Mouse (Mus musculus) limb, embryonic 14.5 days (tissue): ENCODE measurements around the gene Nme7. TPM values are rescaled to one million over a fixed set of nuclear protein-coding genes. Genes with fewer than 3 reads are reported as not detected.

Experiments
- ATAC-seq: fragments of 200-750 bp; cut with Nextera tagmentation; 2 replicates; pipeline ENCODE4 v1.8.0; 2017; ENCODE audit warnings: low read depth, moderate number of reproducible peaks, moderate TSS enrichment; ENCODE audit not compliant: low FRiP score
- DNase-seq: peaks from one replicate; pipeline ENCODE4 v3.0.0-alpha.2; 2015; ENCODE audit warnings: low spot score
- H3K27ac ChIP-seq: fragments of 300-500 bp; sonication (generic); replicated peaks from 2 replicates; pipeline ENCODE4 v1.5.1; 2014; ENCODE audit warnings: low read depth, mild to moderate bottlenecking, low read length, moderate library complexity, mixed read lengths
- H3K27me3 ChIP-seq: fragments of 300-500 bp; sonication (generic); 2 replicates; pipeline ENCODE4 v1.6.1; 2014; ENCODE audit warnings: low read length, mixed read lengths; ENCODE audit not compliant: control insufficient read depth, insufficient read depth
- H3K36me3 ChIP-seq: fragments of 300-500 bp; sonication (generic); 2 replicates; pipeline ENCODE4 v1.6.1; 2014; ENCODE audit warnings: mild to moderate bottlenecking, low read length, moderate library complexity, mixed read lengths; ENCODE audit not compliant: control insufficient read depth, insufficient read depth
- H3K4me1 ChIP-seq: fragments of 300-500 bp; sonication (generic); 2 replicates; pipeline ENCODE4 v1.6.1; 2014; ENCODE audit warnings: antibody characterized with exemption, low read length, mixed read lengths; ENCODE audit not compliant: control insufficient read depth, insufficient read depth
- H3K4me2 ChIP-seq: fragments of 300-500 bp; sonication (generic); replicated peaks from 2 replicates; pipeline ENCODE4 v1.6.1; 2014; ENCODE audit warnings: low read depth, mild to moderate bottlenecking, low read length, moderate library complexity; ENCODE audit not compliant: severe bottlenecking
- H3K4me3 ChIP-seq: fragments of 300-500 bp; sonication (generic); replicated peaks from 2 replicates; pipeline ENCODE4 v1.5.1; 2014; ENCODE audit warnings: low read length
- H3K9ac ChIP-seq: fragments of 300-500 bp; sonication (generic); 2 replicates; pipeline ENCODE4 v1.6.1; 2014; ENCODE audit warnings: mild to moderate bottlenecking, low read depth, low read length, moderate library complexity; ENCODE audit not compliant: severe bottlenecking
- H3K9me3 ChIP-seq: fragments of 300-500 bp; sonication (generic); 2 replicates; pipeline ENCODE4 v1.6.1; 2016; ENCODE audit warnings: low read length; ENCODE audit not compliant: control insufficient read depth
- POLR2A ChIP-seq: fragments of 200-500 bp; IDR thresholded peaks from 2 replicates; pipeline ENCODE4 v1.8.0; 2012; ENCODE audit warnings: inconsistent platforms, mild to moderate bottlenecking, moderate library complexity, borderline replicate concordance; ENCODE audit not compliant: insufficient read depth, insufficient read length; ENCODE audit errors: extremely low read depth
- WGBS: fragments of 180-500 bp; shearing (Covaris S2); extraction: QIAGEN DNeasy Blood & Tissue Kit; methylation state at CpG from one replicate; pipeline ENCODE4 v1.1.7; 2014; 5-methylcytosine and 5-hydroxymethylcytosine counted together
- polyA plus RNA-seq, 2 experiments: library from polyadenylated mRNA; depleted of rRNA in 1 of 2; stranded (reverse) in 1 of 2; unstranded in 1 of 2; fragments of >200 nt; fragmentation: Nextera tagmentation in 1 of 2; extraction: Ambion mirVana in 1 of 2; gene quantifications; 2 replicates each; pipeline versions ENCODE4 v1.2.1 to v1.2.3; 2012 to 2014

Nme7 gene
- polyA plus RNA-seq, 2 experiments, result 22.1 to 31.2 TPM

DNA sequence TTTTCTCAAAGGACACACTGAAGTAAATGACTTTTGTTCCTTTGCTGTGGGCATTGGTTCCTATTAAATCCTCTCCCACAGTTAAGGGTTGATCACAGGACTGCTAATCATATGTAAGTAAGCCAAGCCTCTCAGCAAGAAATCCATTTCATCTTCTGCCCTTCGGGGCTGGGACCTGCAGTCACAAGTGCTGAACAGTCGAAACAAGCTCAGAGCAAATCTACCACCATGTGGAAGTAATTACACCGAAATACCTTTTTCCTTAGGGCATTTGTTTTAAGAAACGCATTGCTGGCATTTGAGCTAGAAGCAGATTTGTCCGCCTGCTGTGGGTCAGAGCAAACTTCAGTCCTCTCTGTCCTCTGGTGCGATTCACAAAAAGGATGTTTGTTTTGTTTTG is 30.3 kb upstream of the Nme7 start:
- Histone ChIP-seq H3K9ac (no peak overlapping the region), H3K9me3 (no peaks in the 10 kb centered on the region), H3K4me1 (no peaks in the 10 kb centered on the region), H3K27me3 (no peaks in the 10 kb centered on the region), H3K36me3 (no peaks in the 10 kb centered on the region), H3K4me3 (no peak overlapping the region), H3K4me2 (no peak overlapping the region), H3K27ac (no peak overlapping the region)
- ATAC-seq (no peak), DNase-seq (no peak)
- WGBS, result 11% methylated on average over 6 of the region's 6 CpGs
- no peak for TF ChIP-seq POLR2A

DNA sequence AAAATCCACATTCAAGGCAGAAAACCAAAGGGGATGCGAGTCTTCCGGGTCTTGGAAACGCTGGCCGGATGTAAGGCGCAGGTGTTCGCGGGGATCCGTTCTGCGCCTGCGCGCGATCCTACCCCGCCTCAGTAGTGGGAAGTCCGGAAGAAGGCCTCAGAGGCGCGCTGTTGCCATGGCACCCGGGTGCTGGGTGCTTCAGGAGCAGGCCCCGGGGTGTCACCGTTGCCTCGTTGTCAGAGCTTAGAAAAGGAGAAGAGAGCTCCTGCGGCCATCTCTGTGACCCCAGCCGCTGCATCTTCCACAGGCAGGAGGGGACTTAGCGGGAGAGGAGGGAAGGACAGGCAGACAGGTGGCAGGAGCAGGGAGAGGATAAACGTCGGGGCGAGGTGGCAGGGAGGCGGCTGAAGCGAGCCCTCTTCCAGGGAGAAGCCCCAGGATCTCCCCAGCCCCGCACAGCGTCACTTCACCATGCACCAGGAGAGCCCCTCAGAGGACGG is 28.4 kb upstream of the Nme7 start, which contains the start of gene Ccdc181:
Gene Ccdc181 (plus strand): TSS at position 131 of the 500 bp plus-strand sequence.
- peak within 1 kb of the TSS; percentile 52 for H3K4me3 ChIP-seq
- no peaks in the 10 kb centered on the region for H3K9me3 ChIP-seq
- TF ChIP-seq POLR2A, result no peak
- DNase-seq (peak; percentile 86), ATAC-seq (peak; percentile 92)
- WGBS, result 1% methylated on average over 31 of the region's 31 CpGs
- H3K9ac ChIP-seq, result peak within 1 kb of the TSS; percentile 57
- H3K27ac ChIP-seq, result no peak within 1 kb of the TSS
- peak within 1 kb of the TSS; percentile 80 for H3K4me2 ChIP-seq
- H3K36me3 ChIP-seq, result no peaks in the 10 kb centered on the region
- no peaks in the 10 kb centered on the region for H3K27me3 ChIP-seq
- H3K4me1 ChIP-seq, result no peaks in the 10 kb centered on the region

GRCm38 (mm10) chr1:164276552-164276951 is 27.4 kb upstream of the Nme7 start:
- ATAC-seq, result no peak

GRCm38 (mm10) chr1:164279332-164279731 is 24.6 kb upstream of the Nme7 start:
- H3K4me3 ChIP-seq, result no peak overlapping the region
- no peak for TF ChIP-seq POLR2A
- no peak overlapping the region for H3K4me2 ChIP-seq
- H3K27ac ChIP-seq, result no peak overlapping the region
- DNase-seq (no peak), ATAC-seq (no peak)
- no peaks in the 10 kb centered on the region; the same call in 1 of the 2 replicates for H3K36me3 ChIP-seq
- no peaks in the 10 kb centered on the region for H3K27me3 ChIP-seq
- no peaks in the 10 kb centered on the region for H3K9me3 ChIP-seq
- no peak overlapping the region for H3K9ac ChIP-seq
- WGBS, result 72% methylated on average over 4 of the region's 4 CpGs
- H3K4me1 ChIP-seq, result no peaks in the 10 kb centered on the region

More at GRCm38 (mm10) chr1:164276552-164276951, 27.4 kb upstream of the Nme7 start:
- no peak for DNase-seq
- H3K27ac ChIP-seq, result no peak overlapping the region
- H3K4me2 ChIP-seq, result no peak overlapping the region
- no peaks in the 10 kb centered on the region for H3K4me1 ChIP-seq
- 83% methylated on average over 3 of the region's 3 CpGs for WGBS
- H3K4me3 ChIP-seq, result no peak overlapping the region
- no peak overlapping the region for H3K9ac ChIP-seq
- H3K9me3 ChIP-seq, result no peaks in the 10 kb centered on the region
- H3K36me3 ChIP-seq, result no peaks in the 10 kb centered on the region
- TF ChIP-seq POLR2A, result no peak
- H3K27me3 ChIP-seq, result no peaks in the 10 kb centered on the region

DNA sequence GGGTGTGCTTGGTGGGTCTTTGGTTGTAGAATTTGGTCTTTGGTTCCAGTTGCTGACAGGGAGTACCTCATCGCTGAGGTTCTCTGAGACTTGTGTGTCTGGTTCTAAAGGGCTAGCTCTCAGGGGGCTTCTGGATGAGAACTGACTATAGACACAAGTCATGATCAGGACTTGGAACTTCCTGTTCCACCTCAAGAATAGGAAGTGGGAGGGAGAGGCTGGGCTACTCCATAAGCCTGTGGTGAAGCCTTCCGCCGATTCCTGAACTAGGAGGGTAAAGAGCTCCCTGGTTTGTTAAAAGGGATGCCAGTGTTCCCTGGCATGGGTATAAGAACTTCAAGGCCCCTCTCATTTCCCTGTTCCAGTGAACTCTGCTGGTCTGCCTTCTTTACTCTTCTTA is 19.9 kb upstream of the Nme7 start:
- Histone ChIP-seq H3K4me2 (no peak overlapping the region), H3K27ac (no peak overlapping the region), H3K27me3 (no peaks in the 10 kb centered on the region), H3K4me1 (no peaks in the 10 kb centered on the region), H3K9me3 (no peaks in the 10 kb centered on the region), H3K4me3 (no peak overlapping the region), H3K36me3 (no peaks in the 10 kb centered on the region; the same call in 1 of the 2 replicates), H3K9ac (no peak overlapping the region)
- no peak for DNase-seq
- ATAC-seq, result no peak
- 96% methylated on average over 3 of the region's 3 CpGs for WGBS
- TF ChIP-seq POLR2A, result no peak
